Mouse (Mus musculus) heart, embryonic 12.5 days (tissue): ENCODE data around the gene Stk26. TPM values are rescaled to one million over a fixed set of nuclear protein-coding genes. Genes with fewer than 3 reads are reported as not detected.

Source experiments
- ATAC-seq: fragments of 200-750 bp; cut with Nextera tagmentation; 2 replicates; pipeline ENCODE4 v1.8.0; 2017; ENCODE audit warnings: moderate TSS enrichment, moderate library complexity; ENCODE audit not compliant: insufficient number of reproducible peaks, low FRiP score
- H3K27ac ChIP-seq: fragments of 300-500 bp; sonication (generic); 2 replicates; pipeline ENCODE4 v1.5.1; 2016; ENCODE audit warnings: mild to moderate bottlenecking, moderate library complexity; ENCODE audit not compliant: poor library complexity, severe bottlenecking
- H3K27me3 ChIP-seq: fragments of 300-500 bp; sonication (generic); replicated peaks from 2 replicates; pipeline ENCODE4 v1.6.1; 2016; ENCODE audit warnings: mild to moderate bottlenecking, moderate library complexity
- H3K36me3 ChIP-seq: fragments of 300-500 bp; sonication (generic); 2 replicates; pipeline ENCODE4 v1.6.1; 2016; ENCODE audit warnings: mild to moderate bottlenecking, moderate library complexity
- H3K4me1 ChIP-seq: fragments of 300-500 bp; sonication (generic); replicated peaks from 2 replicates; pipeline ENCODE4 v1.6.1; 2016; ENCODE audit warnings: mild to moderate bottlenecking
- H3K4me2 ChIP-seq: fragments of 300-500 bp; sonication (generic); 2 replicates; pipeline ENCODE4 v1.6.1; 2016; ENCODE audit warnings: mild to moderate bottlenecking, moderate library complexity
- H3K4me3 ChIP-seq: fragments of 300-500 bp; sonication (generic); 2 replicates; pipeline ENCODE4 v1.5.1; 2016; ENCODE audit warnings: mild to moderate bottlenecking
- H3K9ac ChIP-seq: fragments of 300-500 bp; sonication (generic); 2 replicates; pipeline ENCODE4 v1.6.1; 2016; ENCODE audit warnings: mild to moderate bottlenecking, moderate library complexity
- H3K9me3 ChIP-seq: fragments of 300-500 bp; sonication (generic); replicated peaks from 2 replicates; pipeline ENCODE4 v1.6.1; 2016; ENCODE audit warnings: mild to moderate bottlenecking, moderate library complexity
- WGBS: fragments of 180-500 bp; shearing (Covaris S2); methylation state at CpG from one replicate; pipeline ENCODE4 v1.1.7; 2016; 5-methylcytosine and 5-hydroxymethylcytosine counted together
- polyA plus RNA-seq: library from polyadenylated mRNA; unstranded; fragments of >200 nt; fragmentation: Nextera tagmentation; extraction: Ambion mirVana; gene quantifications from 2 replicates; pipeline ENCODE4 v1.2.1, GENCODE M21; 2016

Stk26 gene
- polyA plus RNA-seq, result 9.6 and 10.5 TPM in 2 replicates

DNA sequence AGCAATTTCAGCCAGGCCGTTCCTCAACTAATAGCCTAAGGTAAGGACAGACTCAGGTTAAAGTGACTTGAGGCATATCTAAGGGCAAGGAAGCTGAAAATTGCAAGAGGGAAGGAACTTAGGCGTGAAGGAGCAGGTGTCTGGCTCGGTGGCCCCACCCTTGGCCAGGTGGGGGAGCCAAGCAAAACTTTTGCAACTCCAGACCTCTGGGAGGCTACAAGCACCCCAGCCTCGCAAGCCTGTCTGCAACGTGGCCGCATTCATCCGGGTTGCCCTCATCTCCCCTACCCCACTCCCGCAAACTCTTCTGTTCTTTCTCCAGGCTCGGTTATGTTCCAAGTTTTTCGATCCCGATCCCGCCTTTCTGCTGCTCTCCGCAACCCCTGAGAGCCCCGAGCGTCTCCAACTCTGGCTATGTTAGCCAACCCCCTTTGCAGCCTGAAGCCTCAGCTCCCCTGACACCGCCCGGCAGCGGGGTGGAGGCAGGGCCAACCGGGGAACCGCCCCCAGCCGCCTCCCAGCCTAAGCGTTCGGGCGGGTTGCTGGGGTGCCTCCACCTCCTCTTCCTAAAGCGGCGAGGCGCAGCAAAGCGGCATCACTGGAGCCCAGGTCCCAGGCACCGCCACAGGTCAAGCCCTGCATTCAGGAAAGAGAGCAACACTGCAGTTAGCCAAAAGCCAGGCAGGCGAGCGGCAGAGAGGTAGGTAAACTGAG is at the start of gene Stk26:
Gene Stk26, plus strand, starts transcription at position 201 of the 714 bp plus-strand sequence.
- 18% methylated on average over 30 of the region's 31 CpGs for WGBS
- no peak within 1 kb of the TSS; the same call in 1 of the 2 replicates for H3K27ac ChIP-seq

DNA sequence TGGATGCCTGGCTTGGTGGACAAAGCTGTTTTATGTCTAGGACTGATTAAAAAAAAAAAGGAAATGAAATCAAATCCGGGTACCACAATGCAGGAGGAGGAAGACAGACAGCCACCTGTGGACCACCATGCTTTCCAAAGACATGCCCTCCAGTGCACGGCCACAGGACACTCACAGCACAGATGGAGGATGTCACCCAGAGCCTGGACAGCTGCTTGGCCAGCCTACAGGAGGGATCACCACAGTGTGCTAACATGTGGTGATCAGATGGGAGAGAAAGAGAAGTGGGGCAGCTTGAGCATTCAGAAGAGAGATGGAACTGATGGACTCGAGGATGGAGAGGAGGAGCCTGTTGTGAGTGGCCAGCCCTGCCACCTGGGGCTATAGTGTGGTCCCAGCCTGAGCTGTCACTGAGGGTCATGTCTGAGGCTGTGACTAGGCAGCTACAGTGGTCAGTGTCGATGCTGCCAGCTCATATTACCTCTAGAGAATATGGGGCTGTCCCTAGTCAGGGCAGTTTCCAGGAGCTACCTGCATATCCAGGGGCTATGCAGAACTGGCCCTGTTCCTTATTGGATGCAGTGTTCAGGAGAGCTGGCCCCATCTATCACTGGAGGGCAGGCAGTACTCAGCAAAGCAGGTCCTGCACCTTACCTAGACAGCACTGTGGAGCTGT is 47.7 kb upstream of the Stk26 start:
- H3K27ac ChIP-seq, result no peak overlapping the region
- H3K4me1 ChIP-seq, result peaks cover 4% of the 10 kb centered on the region; the same call in 1 of the 2 replicates
- WGBS, result 62% methylated on average over 4 of the region's 4 CpGs
- no peaks in the 10 kb centered on the region for H3K27me3 ChIP-seq
- no peaks in the 10 kb centered on the region for H3K9me3 ChIP-seq
- H3K9ac ChIP-seq, result no peak overlapping the region
- H3K36me3 ChIP-seq, result no peaks in the 10 kb centered on the region
- no peak overlapping the region for H3K4me3 ChIP-seq
- H3K4me2 ChIP-seq, result no peak overlapping the region
- ATAC-seq, result no peak

More for the DNA sequence above, at the start of gene Stk26:
- Histone ChIP-seq H3K36me3 (no peaks in the 10 kb centered on the region), H3K9me3 (no peaks in the 10 kb centered on the region), H3K4me3 (peak within 1 kb of the TSS; percentile 68), H3K4me1 (no peaks in the 10 kb centered on the region), H3K4me2 (peak within 1 kb of the TSS; percentile 81), H3K27me3 (no peaks in the 10 kb centered on the region), H3K9ac (peak within 1 kb of the TSS; percentile 67)
- ATAC-seq, result peak; percentile 82

DNA sequence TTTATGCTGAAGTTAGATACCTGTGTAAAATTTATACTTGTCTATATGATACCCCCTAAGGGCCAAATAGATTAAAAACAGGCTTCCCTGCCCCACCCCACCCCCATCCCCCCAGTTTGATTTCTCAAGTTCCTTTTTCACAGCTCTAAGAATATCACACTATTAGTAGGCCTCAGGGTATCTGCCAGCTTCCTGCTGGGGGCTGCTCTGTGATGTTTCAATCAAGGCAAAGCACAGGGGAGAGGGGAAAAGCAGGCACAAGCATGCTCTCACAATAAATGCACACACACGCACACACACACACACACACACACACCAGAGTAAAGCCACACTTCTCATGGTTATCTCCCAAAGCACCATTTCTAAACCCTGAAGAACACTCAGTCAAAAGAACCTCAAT is 43.0 kb upstream of the Stk26 start:
- WGBS, result 55% methylated on average over 1 of the region's 1 CpGs
- Histone ChIP-seq H3K4me1 (peaks cover 4% of the 10 kb centered on the region; the same call in 1 of the 2 replicates), H3K9me3 (no peaks in the 10 kb centered on the region), H3K4me3 (no peak overlapping the region), H3K4me2 (no peak overlapping the region), H3K27ac (no peak overlapping the region), H3K36me3 (no peaks in the 10 kb centered on the region), H3K27me3 (no peaks in the 10 kb centered on the region), H3K9ac (no peak overlapping the region)
- ATAC-seq, result no peak

DNA sequence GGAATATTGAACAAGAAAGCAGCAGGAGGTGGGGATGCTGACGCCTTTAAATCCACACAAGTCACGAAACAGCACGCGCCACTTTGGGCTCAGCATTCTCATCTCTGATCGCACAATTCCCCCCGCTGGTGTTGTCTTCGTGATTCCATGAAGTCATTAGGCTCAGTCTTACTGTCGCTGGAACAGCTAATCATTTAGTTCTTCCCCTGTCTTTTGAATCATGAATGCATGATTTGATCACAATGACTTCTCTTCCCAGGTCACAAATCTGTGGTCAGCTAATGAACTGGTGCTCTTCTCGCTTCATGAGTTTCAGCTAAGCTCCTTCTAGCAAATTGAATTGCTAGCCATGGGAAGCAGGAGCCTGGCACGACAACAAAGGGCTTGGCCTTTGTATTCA is 42.3 kb upstream of the Stk26 start:
- Histone ChIP-seq H3K27me3 (no peaks in the 10 kb centered on the region), H3K4me2 (no peak overlapping the region), H3K4me3 (no peak overlapping the region), H3K4me1 (peaks cover 4% of the 10 kb centered on the region; the same call in 1 of the 2 replicates), H3K27ac (no peak overlapping the region), H3K36me3 (no peaks in the 10 kb centered on the region), H3K9ac (no peak overlapping the region), H3K9me3 (no peaks in the 10 kb centered on the region)
- ATAC-seq, result no peak
- 72% methylated on average over 10 of the region's 10 CpGs for WGBS

DNA sequence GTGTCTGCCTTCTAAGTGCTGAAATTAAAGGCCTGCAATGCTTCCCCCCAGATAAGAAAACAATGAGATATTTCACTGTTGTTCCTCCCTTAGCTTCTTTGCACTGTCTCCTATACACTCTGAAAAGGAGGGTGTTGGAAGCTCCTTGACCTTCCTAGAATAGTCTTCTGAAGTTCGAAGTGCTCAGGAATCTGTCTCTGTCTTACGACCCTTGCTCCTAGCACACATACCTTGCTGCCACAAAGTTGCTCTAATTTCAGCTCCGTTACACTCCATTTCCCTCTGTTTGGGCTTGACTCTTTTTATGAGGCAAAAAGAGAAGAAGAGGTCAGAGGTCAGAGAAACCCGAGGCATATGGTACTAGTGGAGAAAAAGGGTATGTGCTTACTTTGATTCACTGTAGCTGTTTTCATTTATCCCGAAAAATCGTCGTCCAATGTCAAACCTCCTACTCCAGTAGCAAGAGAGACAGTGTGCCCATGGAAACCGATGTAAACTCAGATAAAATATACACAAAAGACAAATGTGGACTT is 41.1 kb upstream of the Stk26 start:
- H3K27me3 ChIP-seq, result no peaks in the 10 kb centered on the region
- no peaks in the 10 kb centered on the region for H3K9me3 ChIP-seq
- no peak overlapping the region for H3K4me2 ChIP-seq
- no peaks in the 10 kb centered on the region for H3K36me3 ChIP-seq
- WGBS, result 58% methylated on average over 8 of the region's 8 CpGs
- no peak overlapping the region for H3K4me3 ChIP-seq
- H3K9ac ChIP-seq, result no peak overlapping the region
- ATAC-seq, result no peak
- peaks cover 4% of the 10 kb centered on the region; the same call in 1 of the 2 replicates for H3K4me1 ChIP-seq
- H3K27ac ChIP-seq, result no peak overlapping the region

DNA sequence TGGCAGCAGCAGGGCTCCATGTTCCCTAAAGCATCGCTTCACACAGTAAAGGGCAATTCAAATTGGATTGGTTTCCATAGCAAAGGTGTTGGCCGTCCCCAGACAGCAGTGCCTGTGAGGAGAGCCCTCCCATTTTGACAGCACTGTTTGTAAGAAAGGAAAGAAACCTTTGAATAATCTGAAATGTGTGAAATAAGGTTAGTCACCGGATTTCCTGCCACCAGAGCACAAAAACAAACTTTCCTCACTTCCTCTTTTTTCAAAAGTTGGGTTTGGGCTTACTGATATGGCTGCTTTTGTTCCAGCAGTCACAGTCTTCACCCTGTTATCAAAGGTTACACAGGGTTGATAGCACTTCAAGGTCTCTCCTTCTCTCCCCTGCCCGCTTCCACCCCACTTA is 35.2 kb upstream of the Stk26 start:
- no peaks in the 10 kb centered on the region for H3K27me3 ChIP-seq
- H3K4me1 ChIP-seq, result no peaks in the 10 kb centered on the region
- no peak overlapping the region for H3K9ac ChIP-seq
- ATAC-seq, result peak; percentile 45; the same call in 1 of the 2 replicates
- H3K9me3 ChIP-seq, result no peaks in the 10 kb centered on the region
- H3K4me2 ChIP-seq, result no peak overlapping the region
- WGBS, result 31% methylated on average over 4 of the region's 4 CpGs
- H3K36me3 ChIP-seq, result no peaks in the 10 kb centered on the region
- no peak overlapping the region for H3K27ac ChIP-seq
- no peak overlapping the region for H3K4me3 ChIP-seq

DNA sequence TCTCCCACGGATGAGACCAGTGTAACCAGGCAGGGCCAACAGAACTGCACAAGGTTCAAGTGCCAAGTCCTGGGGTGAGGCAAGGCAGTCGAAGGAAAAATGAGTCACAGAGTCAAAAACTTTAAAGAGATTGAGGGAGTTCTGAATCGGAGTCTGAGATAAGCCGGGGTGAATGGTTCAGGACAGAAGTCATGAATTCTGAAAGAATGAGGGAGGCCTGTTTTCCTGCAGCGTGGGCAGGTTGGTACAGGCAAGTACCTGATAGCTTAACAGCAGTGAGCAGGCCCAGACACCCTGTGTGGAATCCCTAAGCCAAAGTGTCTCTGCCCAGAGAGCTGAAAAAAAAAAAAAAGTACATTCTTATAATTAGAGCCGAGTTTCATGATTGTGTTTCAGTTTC is 17.0 kb upstream of the Stk26 start:
- no peak for ATAC-seq
- no peaks in the 10 kb centered on the region for H3K9me3 ChIP-seq
- no peaks in the 10 kb centered on the region for H3K27me3 ChIP-seq

DNA sequence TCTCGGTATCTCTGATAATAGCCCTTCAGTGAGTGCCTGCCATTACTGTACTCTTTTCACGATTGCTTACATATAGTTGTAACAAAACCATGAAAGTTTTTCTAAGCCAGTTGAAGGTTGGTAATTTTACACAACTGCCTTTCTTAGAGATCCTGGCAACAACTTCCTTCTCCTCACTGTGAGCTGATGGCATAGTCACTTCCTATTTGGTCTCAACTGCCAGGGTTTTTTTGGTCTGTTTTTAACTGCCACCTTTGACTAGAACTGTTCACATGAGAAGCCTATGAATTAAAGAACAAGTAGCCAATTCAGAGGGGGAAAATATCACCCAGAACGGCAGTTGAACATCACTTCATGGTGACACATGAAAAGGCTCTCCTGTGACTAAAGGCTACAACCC is 5.3 kb upstream of the Stk26 start:
- WGBS, result 78% methylated on average over 3 of the region's 3 CpGs
- Histone ChIP-seq H3K9me3 (no peaks in the 10 kb centered on the region), H3K36me3 (no peaks in the 10 kb centered on the region), H3K4me1 (no peaks in the 10 kb centered on the region), H3K4me3 (no peak overlapping the region), H3K27ac (no peak overlapping the region), H3K4me2 (no peak overlapping the region), H3K27me3 (no peaks in the 10 kb centered on the region), H3K9ac (no peak overlapping the region)
- ATAC-seq, result no peak

More for the DNA sequence above, 17.0 kb upstream of the Stk26 start:
- Histone ChIP-seq H3K4me3 (no peak overlapping the region), H3K4me2 (no peak overlapping the region), H3K4me1 (no peaks in the 10 kb centered on the region), H3K36me3 (no peaks in the 10 kb centered on the region), H3K9ac (no peak overlapping the region), H3K27ac (no peak overlapping the region)
- WGBS, result 33% methylated on average over 6 of the region's 6 CpGs

DNA sequence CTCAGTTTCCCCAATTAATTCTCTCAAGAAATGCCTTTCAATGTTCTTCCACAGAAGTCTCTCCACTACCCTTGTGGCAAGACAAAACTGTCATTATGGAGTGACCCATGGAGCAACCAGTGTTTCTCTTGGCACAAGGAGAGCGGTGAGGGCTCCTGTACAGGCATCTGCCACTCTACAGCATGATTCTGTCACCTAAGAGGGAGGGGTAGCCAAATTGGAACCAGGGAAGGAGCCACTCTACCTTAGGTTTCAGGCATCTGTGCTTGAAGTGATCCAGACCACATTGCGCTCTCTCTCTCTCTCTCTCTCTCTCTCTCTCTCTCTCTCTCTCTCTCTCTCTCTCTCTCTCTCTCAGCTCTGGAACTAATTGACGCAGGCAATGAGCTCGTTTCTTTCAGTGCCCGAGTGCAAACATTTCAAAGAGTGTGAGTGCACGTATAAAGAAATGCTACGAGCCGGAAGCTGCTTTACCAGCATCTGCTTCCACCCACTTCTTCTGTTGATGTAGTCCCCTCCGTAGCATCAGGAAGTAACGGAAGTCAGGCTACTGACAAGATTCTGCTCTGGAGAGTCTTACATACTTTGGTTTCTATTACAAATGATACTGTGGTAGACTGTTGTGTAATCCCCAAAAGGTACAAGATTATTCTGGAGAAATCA is 4.7 kb upstream of the Stk26 start:
- H3K27ac ChIP-seq, result no peak overlapping the region
- WGBS, result 60% methylated on average over 10 of the region's 10 CpGs
- H3K4me3 ChIP-seq, result no peak overlapping the region
- no peak overlapping the region for H3K4me2 ChIP-seq
- no peak overlapping the region for H3K9ac ChIP-seq
- H3K4me1 ChIP-seq, result no peaks in the 10 kb centered on the region
- no peaks in the 10 kb centered on the region for H3K9me3 ChIP-seq
- H3K27me3 ChIP-seq, result no peaks in the 10 kb centered on the region
- H3K36me3 ChIP-seq, result no peaks in the 10 kb centered on the region
- no peak for ATAC-seq

DNA sequence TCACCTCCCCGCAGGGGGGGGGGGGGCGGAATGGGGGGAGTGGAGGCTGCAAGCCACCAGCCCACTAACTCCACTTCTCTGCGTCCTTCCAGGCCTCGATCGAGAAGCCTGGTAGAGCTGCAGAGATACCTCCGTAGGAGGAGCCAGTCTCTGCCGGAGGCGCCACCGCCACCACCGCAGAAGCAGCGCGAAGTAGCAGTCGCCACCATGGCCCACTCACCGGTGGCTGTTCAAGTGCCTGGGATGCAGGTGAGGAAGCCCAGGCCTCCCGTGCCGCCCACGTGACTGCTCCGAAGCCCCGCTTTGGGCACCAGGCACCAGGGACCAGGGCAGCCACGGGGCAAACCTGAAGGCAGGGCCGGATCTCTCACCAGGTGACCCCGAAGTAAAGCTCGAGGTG is 740 bp downstream of the Stk26 start:
- no peaks in the 10 kb centered on the region for H3K4me1 ChIP-seq
- H3K36me3 ChIP-seq, result no peaks in the 10 kb centered on the region
- H3K9me3 ChIP-seq, result no peaks in the 10 kb centered on the region
- H3K4me2 ChIP-seq, result peak overlapping the region; percentile 81
- WGBS, result 16% methylated on average over 21 of the region's 23 CpGs
- peak; percentile 29; the same call in 1 of the 2 replicates for ATAC-seq
- H3K9ac ChIP-seq, result peak overlapping the region; percentile 67
- H3K4me3 ChIP-seq, result peak overlapping the region; percentile 68
- no peaks in the 10 kb centered on the region for H3K27me3 ChIP-seq
- H3K27ac ChIP-seq, result no peak overlapping the region; the same call in 1 of the 2 replicates

DNA sequence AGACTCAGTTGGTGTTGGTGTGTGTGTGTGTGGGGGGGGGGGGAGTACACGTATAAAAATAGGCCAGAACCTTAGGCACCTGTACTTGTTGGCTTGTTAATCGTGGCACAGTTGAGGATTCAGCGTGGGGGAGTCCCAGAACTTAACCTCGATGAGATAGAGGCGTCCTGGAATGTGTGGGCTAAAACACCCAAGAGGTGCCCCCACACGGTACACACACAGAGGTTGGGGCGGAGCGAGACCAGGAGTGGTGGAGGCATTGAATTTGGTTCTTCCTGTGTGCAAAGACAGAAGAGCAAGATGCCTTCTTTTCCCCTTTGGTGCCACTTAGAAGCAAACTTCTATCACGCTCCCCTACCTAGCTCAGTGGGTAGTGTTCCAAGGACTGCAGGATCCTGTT is 1.2 kb downstream of the Stk26 start:
- peak overlapping the region; percentile 81 for H3K4me2 ChIP-seq
- H3K36me3 ChIP-seq, result no peaks in the 10 kb centered on the region

More for the DNA sequence above, 1.2 kb downstream of the Stk26 start:
- Histone ChIP-seq H3K9ac (peak overlapping the region; percentile 67), H3K27me3 (no peaks in the 10 kb centered on the region), H3K4me3 (peak overlapping the region; percentile 68), H3K27ac (no peak overlapping the region), H3K4me1 (no peaks in the 10 kb centered on the region), H3K9me3 (no peaks in the 10 kb centered on the region)
- no peak for ATAC-seq
- WGBS, result 41% methylated on average over 9 of the region's 9 CpGs
